ENCODE assay signal across 9 mouse cellular contexts in genomic region chr5:105925568-105926255, GRCm38 (mm10). TPM values are rescaled to one million over a fixed set of nuclear protein-coding genes. Genes with fewer than 3 reads are reported as not detected.
DNase-seq lines count a peak whose midpoint lies in the region; ATAC-seq and TF ChIP-seq lines count a peak whose summit lies in the region.
"Had no signal": no experiment of that assay in that cellular context is flagged by ENCODE, and none has a peak within 500 bp of the region (broad histone marks: within the 10 kb centered on the region; RNA-seq: fewer than 3 reads in every experiment).

No protein-coding gene starts in this region.

- DNase-seq in kidney, adult 2 months: no peak
- peak; percentile 7 for DNase-seq in CD4-positive helper T cell, adult 2 months (ENCODE audit: low read depth, low spot score)
- DNase-seq in WW6 (ENCODE audit: low read depth, low spot score): peak; percentile 20
- no peak for DNase-seq in spleen, postnatal 4 days (ENCODE audit: low spot score in 2 of 2)
- no peak for DNase-seq in gastrocnemius, adult 8-10 months (ENCODE audit: low spot score in 2 of 2)
- DNase-seq: kidney, adult 11 months had no signal

- H3K36me3 ChIP-seq in kidney, adult 2 months (ENCODE audit: control insufficient read depth, insufficient read depth, low read length): no peaks in the 10 kb centered on the region
- peaks cover 2% of the 10 kb centered on the region; the same call in 1 of the 2 replicates for H3K36me3 ChIP-seq in kidney, embryonic 14.5 days (ENCODE audit: control insufficient read depth, insufficient read depth, low read length)

- no peak overlapping the region for H3K4me3 ChIP-seq in kidney, adult 2 months (ENCODE audit: insufficient read depth, low read depth, low read length)
- no peak overlapping the region for H3K4me3 ChIP-seq in kidney, embryonic 14.5 days (ENCODE audit: low read length)

- peak; percentile 41 for TF ChIP-seq CTCF in kidney, adult 2 months (conservative IDR thresholded peaks at IDR 0.05; ENCODE audit: insufficient read depth, insufficient read length, low read depth, low read length)

- no peak overlapping the region for H3K27ac ChIP-seq in kidney, adult 2 months (ENCODE audit: insufficient read depth, low read depth, low read length)
- H3K27ac ChIP-seq in kidney, embryonic 14.5 days (ENCODE audit: low read depth, low read length): no peak overlapping the region

- no peak overlapping the region for H3K4me2 ChIP-seq in kidney, embryonic 14.5 days (replicated peaks; ENCODE audit: low read depth, low read length)

- 66% methylated on average over 14 of the region's 14 CpGs for WGBS in kidney, adult 2 months
- 78% methylated on average over 14 of the region's 14 CpGs for WGBS in kidney, embryonic 14.5 days

- no peak overlapping the region for H3K9ac ChIP-seq in kidney, embryonic 14.5 days (ENCODE audit: low read depth, low read length)

- no peaks in the 10 kb centered on the region for H3K27me3 ChIP-seq in kidney, adult 2 months (replicated peaks; ENCODE audit: control insufficient read depth, insufficient read depth, low read length)
- no peaks in the 10 kb centered on the region for H3K27me3 ChIP-seq in kidney, embryonic 14.5 days (ENCODE audit: control insufficient read depth, insufficient read depth, low read length)

- TF ChIP-seq POLR2A in kidney, adult 2 months (IDR thresholded peaks at IDR 0.05; ENCODE audit: low read depth, low read length): no peak

- H3K4me1 ChIP-seq in kidney, adult 2 months (ENCODE audit: control insufficient read depth, insufficient read depth, low read length): no peaks in the 10 kb centered on the region
- no peaks in the 10 kb centered on the region for H3K4me1 ChIP-seq in kidney, embryonic 14.5 days (ENCODE audit: control insufficient read depth, insufficient read depth, low read length)

- no peak for ATAC-seq in kidney, embryonic 14.5 days (ENCODE audit: low FRiP score, low TSS enrichment)
- ATAC-seq in megakaryocyte progenitor cell, adult 5-6 weeks (replicated peaks; ENCODE audit: poor library complexity): peak; percentile 52; the same call in 1 of the 2 replicates
- no peak for ATAC-seq in erythroid progenitor cell, adult 5-6 weeks (replicated peaks; ENCODE audit: low FRiP score, poor library complexity, severe bottlenecking)

- no peaks in the 10 kb centered on the region for H3K9me3 ChIP-seq in kidney, embryonic 14.5 days (ENCODE audit: control insufficient read depth, low read length)

RNA-seq across cellular contexts. Expression of gene Zfp326, which starts 49.3 kb away (rescaled TPM):
- polyA plus RNA-seq in kidney, adult 2 months (2012; rRNA removed): 6.4 and 7.5 TPM in 2 replicates
- polyA plus RNA-seq in kidney, embryonic 14.5 days (2014; fragmentation: Nextera tagmentation; extraction: Ambion mirVana): 45.1 and 57.3 TPM in 2 replicates
- total RNA-seq in megakaryocyte progenitor cell, adult 5-6 weeks (2015): 33.9 and 38.5 TPM in 2 replicates
- 26.1 and 37.4 TPM in 2 replicates for total RNA-seq in megakaryocyte progenitor cell, adult 5-6 weeks (2017)
- 3.8 and 5.8 TPM in 2 replicates for total RNA-seq in erythroid progenitor cell, adult 5-6 weeks (2015; ENCODE audit: low replicate concordance)
- 4.0 and 5.4 TPM in 2 replicates for total RNA-seq in erythroid progenitor cell, adult 5-6 weeks (2017; ENCODE audit: low replicate concordance)
- 10 to 100 TPM in 1 of 4 experiments, 1 to 10 TPM in 3; 6.6 to 10.2 (median 8.8) TPM for total RNA-seq in gastrocnemius, adult 8-10 months (2022)

Comparison
In these comparisons a context has a peak if more than half of its experiments do, and no peak if none do; other contexts are left out.
1. DNase-seq: peak in CD4-positive helper T cell, adult 2 months (single experiment) and WW6 (single experiment); none in kidney, adult 2 months (single experiment), spleen, postnatal 4 days (0 of 2) and gastrocnemius, adult 8-10 months (0 of 2).